Mouse (Mus musculus): ENCODE data around the gene Zfp324. TPM values are rescaled to one million over a fixed set of nuclear protein-coding genes. Genes with fewer than 3 reads are reported as not detected.
A peak's percentile ranks its signal among the peaks of the same experiment; 100 is the strongest.

Gene Zfp324
- polyA plus RNA-seq, 2 experiments: 9.5 to 9.8 TPM

GRCm38 (mm10) chr7:12970906-12971305 lies 5.3 kb downstream of the Zfp324 start:
- Histone ChIP-seq H3K9ac (ENCODE audit: low read depth, low read length, severe bottlenecking) (no peak overlapping the region), H3K27me3 (ENCODE audit: control insufficient read depth, insufficient read depth, low read length) (no peaks in the 10 kb centered on the region), H3K4me1 (ENCODE audit: control insufficient read depth, insufficient read depth, low read length) (peaks cover 6% of the 10 kb centered on the region), H3K36me3 (ENCODE audit: control insufficient read depth, insufficient read depth, low read length) (peaks cover 46% of the 10 kb centered on the region), H3K4me3 (replicated peaks; ENCODE audit: low read length) (no peak overlapping the region), H3K9me3 (ENCODE audit: control insufficient read depth, low read length) (no peaks in the 10 kb centered on the region), H3K27ac (replicated peaks; ENCODE audit: low read depth, low read length) (no peak overlapping the region), H3K4me2 (replicated peaks; ENCODE audit: low read depth, low read length, severe bottlenecking) (no peak overlapping the region)
- WGBS: 96% methylated on average over 25 of the region's 25 CpGs
- DNase-seq (ENCODE audit: low spot score): no peak
- ATAC-seq (ENCODE audit: low FRiP score, low read depth): no peak
- no peak for TF ChIP-seq POLR2A (IDR thresholded peaks at IDR 0.05; ENCODE audit: borderline replicate concordance, extremely low read depth, insufficient read depth, insufficient read length)

- peak within 1 kb of the TSS; percentile 64 for H3K4me2 ChIP-seq (replicated peaks; ENCODE audit: low read depth, low read length, severe bottlenecking)
- DNase-seq (ENCODE audit: low spot score): peak; percentile 99
- 0% methylated on average over 47 of the region's 49 CpGs for WGBS
Measured at GRCm38 (mm10) chr7:12977682-12978389, 12.2 kb downstream of the Zfp324 start, which contains the start of gene Zfp446. Gene Zfp446, plus strand, starts transcription at chr7:12977848.

GRCm38 (mm10) chr7:12978931-12979722 lies 13.5 kb downstream of the Zfp324 start:
- peaks cover 7% of the 10 kb centered on the region for H3K4me1 ChIP-seq (ENCODE audit: control insufficient read depth, insufficient read depth, low read length)
- WGBS: 77% methylated on average over 18 of the region's 18 CpGs
- no peak for ATAC-seq (ENCODE audit: low FRiP score, low read depth)

More at GRCm38 (mm10) chr7:12977682-12978389, 12.2 kb downstream of the Zfp324 start, which contains the start of gene Zfp446:
- Histone ChIP-seq H3K36me3 (ENCODE audit: control insufficient read depth, insufficient read depth, low read length) (peaks cover 9% of the 10 kb centered on the region; the same call in 1 of the 2 replicates), H3K4me3 (replicated peaks; ENCODE audit: low read length) (peak within 1 kb of the TSS; percentile 60), H3K9me3 (ENCODE audit: control insufficient read depth, low read length) (no peaks in the 10 kb centered on the region), H3K27ac (replicated peaks; ENCODE audit: low read depth, low read length) (peak within 1 kb of the TSS; percentile 95), H3K4me1 (ENCODE audit: control insufficient read depth, insufficient read depth, low read length) (peaks cover 7% of the 10 kb centered on the region), H3K27me3 (ENCODE audit: control insufficient read depth, insufficient read depth, low read length) (no peaks in the 10 kb centered on the region), H3K9ac (ENCODE audit: low read depth, low read length, severe bottlenecking) (peak within 1 kb of the TSS; percentile 59)
- ATAC-seq (ENCODE audit: low FRiP score, low read depth): peak; percentile 97
- peak; percentile 57; the same call in 1 of the 2 replicates for TF ChIP-seq POLR2A (IDR thresholded peaks at IDR 0.05; ENCODE audit: borderline replicate concordance, extremely low read depth, insufficient read depth, insufficient read length)

GRCm38 (mm10) chr7:12979776-12980175 lies 14.1 kb downstream of the Zfp324 start:
- no peak for TF ChIP-seq POLR2A (IDR thresholded peaks at IDR 0.05; ENCODE audit: borderline replicate concordance, extremely low read depth, insufficient read depth, insufficient read length)
- peaks cover 7% of the 10 kb centered on the region for H3K4me1 ChIP-seq (ENCODE audit: control insufficient read depth, insufficient read depth, low read length)
- 57% methylated on average over 6 of the region's 6 CpGs for WGBS
- no peak for DNase-seq (ENCODE audit: low spot score)
- H3K9me3 ChIP-seq (ENCODE audit: control insufficient read depth, low read length): no peaks in the 10 kb centered on the region
- H3K36me3 ChIP-seq (ENCODE audit: control insufficient read depth, insufficient read depth, low read length): peaks cover 5% of the 10 kb centered on the region; the same call in 1 of the 2 replicates
- no peak overlapping the region for H3K9ac ChIP-seq (ENCODE audit: low read depth, low read length, severe bottlenecking)
- H3K4me2 ChIP-seq (replicated peaks; ENCODE audit: low read depth, low read length, severe bottlenecking): no peak overlapping the region
- no peak overlapping the region for H3K27ac ChIP-seq (replicated peaks; ENCODE audit: low read depth, low read length)
- H3K4me3 ChIP-seq (replicated peaks; ENCODE audit: low read length): no peak overlapping the region
- no peaks in the 10 kb centered on the region for H3K27me3 ChIP-seq (ENCODE audit: control insufficient read depth, insufficient read depth, low read length)
- no peak for ATAC-seq (ENCODE audit: low FRiP score, low read depth)

More at GRCm38 (mm10) chr7:12978931-12979722, 13.5 kb downstream of the Zfp324 start:
- Histone ChIP-seq H3K4me2 (replicated peaks; ENCODE audit: low read depth, low read length, severe bottlenecking) (peak overlapping the region; percentile 64), H3K9me3 (ENCODE audit: control insufficient read depth, low read length) (no peaks in the 10 kb centered on the region), H3K9ac (ENCODE audit: low read depth, low read length, severe bottlenecking) (peak overlapping the region; percentile 59), H3K27me3 (ENCODE audit: control insufficient read depth, insufficient read depth, low read length) (no peaks in the 10 kb centered on the region), H3K4me3 (replicated peaks; ENCODE audit: low read length) (peak overlapping the region; percentile 60), H3K36me3 (ENCODE audit: control insufficient read depth, insufficient read depth, low read length) (peaks cover 5% of the 10 kb centered on the region; the same call in 1 of the 2 replicates), H3K27ac (replicated peaks; ENCODE audit: low read depth, low read length) (peak overlapping the region; percentile 91; the same call in 1 of the 2 replicates)
- no peak for DNase-seq (ENCODE audit: low spot score)
- no peak for TF ChIP-seq POLR2A (IDR thresholded peaks at IDR 0.05; ENCODE audit: borderline replicate concordance, extremely low read depth, insufficient read depth, insufficient read length)

DNA sequence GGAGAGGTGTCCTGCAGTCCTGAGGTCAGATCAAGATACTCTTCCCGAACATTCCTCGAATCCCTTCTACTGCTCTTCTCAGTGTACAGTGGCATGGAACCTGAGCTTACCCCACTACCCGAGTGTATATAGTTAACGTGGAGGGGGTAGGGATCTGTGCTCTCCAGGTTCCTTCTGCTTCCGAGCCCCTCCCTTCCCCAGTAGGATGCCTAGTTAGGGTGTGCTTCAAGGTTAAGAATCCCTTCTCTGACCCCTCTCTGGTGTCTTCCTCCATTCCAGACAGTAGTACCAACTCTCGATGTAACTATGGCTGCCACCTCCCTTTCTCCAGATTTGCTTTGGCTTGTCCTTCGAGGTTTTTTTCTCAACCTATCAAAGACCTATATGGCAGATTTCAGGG lies 14.7 kb downstream of the Zfp324 start:
- H3K9me3 ChIP-seq (ENCODE audit: control insufficient read depth, low read length): no peaks in the 10 kb centered on the region
- no peak overlapping the region for H3K4me3 ChIP-seq (replicated peaks; ENCODE audit: low read length)
- WGBS: 85% methylated on average over 7 of the region's 7 CpGs
- no peak overlapping the region for H3K27ac ChIP-seq (replicated peaks; ENCODE audit: low read depth, low read length)
- no peak overlapping the region for H3K4me2 ChIP-seq (replicated peaks; ENCODE audit: low read depth, low read length, severe bottlenecking)
- ATAC-seq (ENCODE audit: low FRiP score, low read depth) (no peak), DNase-seq (ENCODE audit: low spot score) (no peak)
- H3K36me3 ChIP-seq (ENCODE audit: control insufficient read depth, insufficient read depth, low read length): peaks cover 5% of the 10 kb centered on the region; the same call in 1 of the 2 replicates
- no peak for TF ChIP-seq POLR2A (IDR thresholded peaks at IDR 0.05; ENCODE audit: borderline replicate concordance, extremely low read depth, insufficient read depth, insufficient read length)
- no peaks in the 10 kb centered on the region for H3K27me3 ChIP-seq (ENCODE audit: control insufficient read depth, insufficient read depth, low read length)
- H3K9ac ChIP-seq (ENCODE audit: low read depth, low read length, severe bottlenecking): no peak overlapping the region
- peaks cover 7% of the 10 kb centered on the region for H3K4me1 ChIP-seq (ENCODE audit: control insufficient read depth, insufficient read depth, low read length)

Measured in limb, embryonic 14.5 days (tissue).